Mouse (Mus musculus): ENCODE measurements around the gene Tspoap1.
A peak's percentile ranks its signal among the peaks of the same experiment; 100 is the strongest.

Gene Tspoap1

GRCm38 (mm10) chr11:87816707-87817442 lies 56.5 kb downstream of the Tspoap1 start:
- peak; percentile 63 to 68 for DNase-seq

GRCm38 (mm10) chr11:87817443-87817773 lies 57.1 kb downstream of the Tspoap1 start:
- DNase-seq = no peak

GRCm38 (mm10) chr11:87821502-87821901 lies 61.2 kb downstream of the Tspoap1 start:
- DNase-seq = no peak

GRCm38 (mm10) chr11:87828239-87828900 lies 68.0 kb downstream of the Tspoap1 start, which contains the start of gene Lpo:
TSS of gene Lpo (minus strand) at chr11:87828289.
- no peak for DNase-seq

Data from kidney, postnatal 4 days (tissue).